Mouse (Mus musculus) CH12.LX (cell line): ENCODE data around the gene Higd1c. TPM values are rescaled to one million over a fixed set of nuclear protein-coding genes. Genes with fewer than 3 reads are reported as not detected.
A peak's percentile ranks its signal among the peaks of the same experiment; 100 is the strongest.
"Not testable (repeated sequence)": the region's sequence is repeated elsewhere in the genome, so short reads cannot be mapped to it uniquely, and the experiment has no call there.

Experiments used
- DNase-seq: peaks from one replicate; pipeline ENCODE4 v3.0.0-alpha.2; 2013; ENCODE audit errors: extremely low read depth
- H3K27ac ChIP-seq: 2 replicates; pipeline ENCODE4 v1.5.1; 2012; ENCODE audit warnings: low read depth, mild to moderate bottlenecking, control low read depth, moderate library complexity; ENCODE audit not compliant: insufficient read depth
- H3K27me3 ChIP-seq: replicated peaks from 2 replicates; pipeline ENCODE3; 2012; ENCODE audit warnings: inconsistent platforms
- H3K36me3 ChIP-seq, 2 experiments: replicated peaks in 1 of 2; 2 replicates each; pipeline versions ENCODE3 to v1.6.1; 2012; ENCODE audit warnings: inconsistent platforms in 1 of 2, low read length in 1 of 2, mild to moderate bottlenecking in 1 of 2, mixed read lengths in 1 of 2, moderate library complexity in 1 of 2; ENCODE audit not compliant: control insufficient read depth in 1 of 2, insufficient read depth in 1 of 2
- H3K4me1 ChIP-seq, 2 experiments: 2 replicates each; pipeline ENCODE4 v1.6.1; 2012; ENCODE audit warnings: inconsistent platforms in 1 of 2, moderate library complexity in 1 of 2; ENCODE audit not compliant: insufficient read depth in 2 of 2, control insufficient read depth in 1 of 2
- H3K4me2 ChIP-seq: 2 replicates; pipeline ENCODE4 v1.6.1; 2012; ENCODE audit warnings: low read depth, mild to moderate bottlenecking, control low read depth; ENCODE audit not compliant: poor library complexity, insufficient read depth, severe bottlenecking
- H3K4me3 ChIP-seq, 3 experiments: fragments of 150-350 bp in 1 of 3; sonication (generic) in 1 of 3; replicated peaks in 1 of 3; 2 replicates each; pipeline versions ENCODE3 to v1.5.1; 2011 to 2012; ENCODE audit warnings: low read depth in 2 of 3, low read length in 2 of 3, mild to moderate bottlenecking in 2 of 3, moderate library complexity in 2 of 3, control low read depth in 1 of 3, improper control_type of control experiment in 1 of 3, inconsistent platforms in 1 of 3, mixed read lengths in 1 of 3; ENCODE audit not compliant: poor library complexity in 1 of 3
- H3K79me2 ChIP-seq: replicated peaks from 2 replicates; pipeline ENCODE4 v1.6.1; 2012; ENCODE audit warnings: mild to moderate bottlenecking, moderate library complexity; ENCODE audit not compliant: control insufficient read depth, poor library complexity, insufficient read depth, severe bottlenecking; ENCODE audit errors: extremely low read depth
- H3K9ac ChIP-seq: 2 replicates; pipeline ENCODE4 v1.6.1; 2012; ENCODE audit warnings: low read depth, mild to moderate bottlenecking, control low read depth, moderate library complexity; ENCODE audit not compliant: insufficient read depth
- H3K9me3 ChIP-seq: replicated peaks from 2 replicates; pipeline ENCODE3; 2012; ENCODE audit warnings: low read length, inconsistent platforms, mixed read lengths
- CTCF ChIP-seq, 2 experiments: IDR thresholded peaks in 1 of 2; conservative IDR thresholded peaks in 1 of 2; 2 replicates each; pipeline ENCODE4 v1.5.1; 2011 to 2012; ENCODE audit warnings: low read depth in 2 of 2, low read length in 2 of 2, improper control_type of control experiment in 1 of 2, inconsistent platforms in 1 of 2, mild to moderate bottlenecking in 1 of 2, moderate library complexity in 1 of 2
- MAFK ChIP-seq: IDR thresholded peaks from 2 replicates; pipeline ENCODE4 v1.6.1; 2011; ENCODE audit warnings: low read length, improper control_type of control experiment; ENCODE audit not compliant: insufficient replicate concordance
- MXI1 ChIP-seq: IDR thresholded peaks from 2 replicates; pipeline ENCODE4 v1.6.1; 2011; ENCODE audit warnings: mild to moderate bottlenecking, low read depth, low read length, improper control_type of control experiment
- POLR2AphosphoS2 ChIP-seq: IDR thresholded peaks from 2 replicates; pipeline ENCODE4 v1.6.1; 2011; ENCODE audit warnings: low read depth, low read length, improper control_type of control experiment
- RAD21 ChIP-seq: IDR thresholded peaks from 2 replicates; pipeline ENCODE4 v1.6.1; 2011; ENCODE audit warnings: low read depth, mild to moderate bottlenecking, low read length, improper control_type of control experiment, moderate library complexity
- SMC3 ChIP-seq: IDR thresholded peaks from 2 replicates; pipeline ENCODE4 v1.6.1; 2011; ENCODE audit warnings: low read depth, low read length, improper control_type of control experiment
- TBP ChIP-seq: conservative IDR thresholded peaks from 2 replicates; pipeline ENCODE4 v1.6.1; 2011; ENCODE audit warnings: low read depth, low read length, improper control_type of control experiment
- USF1 ChIP-seq: IDR thresholded peaks from 2 replicates; pipeline ENCODE4 v1.6.1; 2014; ENCODE audit warnings: low read depth, mild to moderate bottlenecking, inconsistent platforms, low read length, improper control_type of control experiment
- ZMIZ1 ChIP-seq: IDR thresholded peaks from 2 replicates; pipeline ENCODE4 v1.6.1; 2012; ENCODE audit warnings: low read depth, mild to moderate bottlenecking, inconsistent platforms, low read length, improper control_type of control experiment
- dilution Hi-C: fragments of 300-500 bp; cut with MboI; formaldehyde crosslinking; loops from 2 replicates; pipeline ENCODE4 v1.14.3; 2020; ENCODE audit warnings: low sequenced_read_pairs; ENCODE audit not compliant: extremely low pct_unique_long_range_greater_than_20kb, extremely low pct_ligation_motif_present
- in situ Hi-C: fragments of 300-500 bp; cut with MboI; formaldehyde crosslinking; loops from 3 replicates; pipeline ENCODE4 v1.14.3; 2019; ENCODE audit warnings: low sequenced_read_pairs, low pct_ligation_motif_present, low pct_unique_long_range_greater_than_20kb, mixed read lengths
- polyA plus RNA-seq: library from polyadenylated mRNA; unstranded; fragments of >175 nt; gene quantifications from 2 replicates; pipeline ENCODE4 v1.2.1, GENCODE M21; 2012; ENCODE audit warnings: low read depth; ENCODE audit not compliant: insufficient read length
- total RNA-seq, 2 experiments: library from RNA; depleted of rRNA; stranded (reverse); fragments of 300-350 nt in 1 of 2; fragments of >200 nt in 1 of 2; gene quantifications; 2 replicates each; pipeline ENCODE4 v1.2.3; 2012 to 2014

Gene Higd1c
- total and polyA plus RNA-seq, 3 experiments: not detected

DNA sequence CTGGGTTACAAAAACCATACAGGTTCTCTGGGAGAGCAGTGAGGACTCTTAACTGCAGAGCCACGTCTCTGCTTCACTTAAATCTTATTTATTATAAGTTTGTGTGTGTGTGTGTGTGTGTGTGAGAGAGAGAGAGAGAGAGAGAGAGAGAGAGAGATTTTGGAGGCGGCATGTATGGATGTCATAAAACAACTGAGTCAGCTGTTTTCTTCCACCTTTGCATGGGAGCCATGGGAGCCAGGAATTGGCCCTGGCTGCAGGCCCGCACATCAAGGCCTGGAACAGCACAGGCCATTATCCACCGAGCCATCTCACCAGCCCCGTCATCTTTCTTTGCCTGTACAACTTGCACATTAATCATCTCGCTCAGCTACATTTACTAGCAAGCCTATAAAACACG, 2.8 kb downstream of the Higd1c start:
- H3K27me3 ChIP-seq: peaks cover 4% of the 10 kb centered on the region
- no peaks in the 10 kb centered on the region for H3K79me2 ChIP-seq
- in situ Hi-C loops (no loop called here), dilution Hi-C loops (no loop called here)
- no peak overlapping the region for H3K9ac ChIP-seq
- no peak for TF ChIP-seq MXI1
- no peak for TF ChIP-seq USF1
- TF ChIP-seq TBP: no peak
- peak; percentile 62; the same call in 1 of the 2 replicates for TF ChIP-seq MAFK
- TF ChIP-seq ZMIZ1: no peak
- H3K36me3 ChIP-seq: no peaks in the 10 kb centered on the region
- H3K4me3 ChIP-seq: no peak overlapping the region
- peaks cover 7% of the 10 kb centered on the region for H3K9me3 ChIP-seq
- no peak overlapping the region for H3K27ac ChIP-seq
- no peaks in the 10 kb centered on the region for H3K4me1 ChIP-seq
- H3K4me2 ChIP-seq: no peak overlapping the region
- no peak for DNase-seq

DNA sequence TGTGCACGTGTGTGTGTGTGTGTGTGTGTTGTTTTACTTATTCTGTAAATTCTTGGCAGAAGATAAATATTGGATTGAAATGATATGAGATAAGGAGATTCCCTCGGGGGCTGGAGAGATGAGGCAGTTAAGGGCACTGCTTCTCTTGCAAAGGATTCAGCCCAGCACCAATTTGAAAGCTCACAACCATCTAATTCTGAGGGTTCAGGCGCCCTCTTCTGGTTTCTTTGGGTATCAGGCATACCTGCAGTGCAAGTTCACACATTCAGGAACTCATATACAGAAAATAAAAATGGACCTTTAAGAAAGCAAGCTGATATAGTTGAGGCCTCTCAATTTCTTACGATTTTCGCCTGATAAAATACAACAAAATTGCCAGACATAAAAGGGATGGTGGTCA, 10.7 kb downstream of the Higd1c start:
- H3K27me3 ChIP-seq: no peaks in the 10 kb centered on the region
- peaks cover 0 to 3% of the 10 kb centered on the region in 2 experiments; a peak in 2 of 4 replicates for H3K4me1 ChIP-seq
- TF ChIP-seq RAD21 (peak; percentile 70), SMC3 (peak; percentile 58), CTCF (conservative IDR thresholded peaks at IDR 0.05 in 1 of 2, IDR thresholded peaks at IDR 0.05 in 1 of 2; ENCODE audit: low read depth in 2 of 2, low read length in 2 of 2) (peak; percentile 71 to 76), POLR2AphosphoS2 (no peak)
- TF ChIP-seq, all 38 proteins: peak for 3
- Histone ChIP-seq H3K4me2 (no peak overlapping the region), H3K9ac (no peak overlapping the region), H3K9me3 (peaks cover 6% of the 10 kb centered on the region), H3K79me2 (no peaks in the 10 kb centered on the region), H3K4me3 (no peak overlapping the region), H3K27ac (no peak overlapping the region), H3K36me3 (no peaks in the 10 kb centered on the region)
- in situ Hi-C loops (no loop called here), dilution Hi-C loops (no loop called here)
- DNase-seq: peak; percentile 75

DNA sequence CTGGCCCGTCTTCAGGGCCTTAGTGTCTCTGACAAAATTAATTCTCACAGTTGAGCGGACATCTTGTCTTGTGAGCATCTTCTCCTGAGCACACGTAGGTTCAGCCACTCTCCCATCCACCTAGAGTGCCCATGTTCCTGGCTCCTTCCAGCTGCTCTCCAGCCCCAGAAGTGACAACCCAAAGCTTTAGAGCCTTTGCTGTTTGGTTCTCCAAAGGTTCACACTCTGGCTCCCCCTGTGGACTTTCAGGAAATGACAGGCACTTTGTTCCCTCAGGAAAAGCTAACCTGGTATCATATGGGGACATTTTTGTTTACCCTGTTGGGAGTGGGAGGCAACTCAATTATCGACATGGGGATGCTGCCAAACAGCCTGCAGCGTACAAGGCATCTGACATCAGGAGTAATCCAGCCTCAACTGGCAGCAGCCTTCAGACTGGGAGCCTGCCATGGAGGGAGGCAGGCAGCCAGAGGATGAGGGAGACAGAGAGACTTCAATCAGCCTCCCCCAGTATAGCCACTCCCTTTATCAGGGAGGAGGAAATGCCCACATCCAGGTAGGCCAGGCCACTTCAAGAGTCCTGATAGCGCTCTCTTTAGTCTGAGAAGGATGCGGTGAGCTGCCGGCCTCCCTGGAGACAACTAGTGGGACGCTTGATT, 13.6 kb downstream of the Higd1c start:
- in situ Hi-C loops: not testable (repeated sequence)

More for the DNA sequence above, 13.6 kb downstream of the Higd1c start:
- dilution Hi-C loops, H3K4me1 ChIP-seq, H3K79me2 ChIP-seq, H3K9ac ChIP-seq, H3K4me2 ChIP-seq, H3K27ac ChIP-seq, H3K27me3 ChIP-seq, H3K36me3 ChIP-seq, DNase-seq, H3K4me3 ChIP-seq, H3K9me3 ChIP-seq: not testable (repeated sequence)
- peak in 1 of 2 experiments; percentile 21; a peak in 2 of 4 replicates for TF ChIP-seq CTCF (conservative IDR thresholded peaks at IDR 0.05 in 1 of 2, IDR thresholded peaks at IDR 0.05 in 1 of 2; ENCODE audit: low read depth in 2 of 2, low read length in 2 of 2)
